Mouse (Mus musculus) G1E (cell line): ENCODE measurements around the gene Kctd20.

ENCODE experiments used
- CTCF ChIP-seq: IDR thresholded peaks from 2 replicates; pipeline ENCODE4 v1.5.1; 2012; ENCODE audit warnings: low read depth, low read length, inconsistent platforms, mixed read lengths
- GATA2 ChIP-seq: IDR thresholded peaks from 2 replicates; pipeline ENCODE4 v1.6.1; 2012; ENCODE audit warnings: low read depth, low read length, inconsistent platforms, borderline replicate concordance
- TAL1 ChIP-seq: conservative IDR thresholded peaks from 2 replicates; pipeline ENCODE4 v1.6.1; 2012; ENCODE audit warnings: low read depth, low read length, inconsistent platforms, mixed read lengths

DNA sequence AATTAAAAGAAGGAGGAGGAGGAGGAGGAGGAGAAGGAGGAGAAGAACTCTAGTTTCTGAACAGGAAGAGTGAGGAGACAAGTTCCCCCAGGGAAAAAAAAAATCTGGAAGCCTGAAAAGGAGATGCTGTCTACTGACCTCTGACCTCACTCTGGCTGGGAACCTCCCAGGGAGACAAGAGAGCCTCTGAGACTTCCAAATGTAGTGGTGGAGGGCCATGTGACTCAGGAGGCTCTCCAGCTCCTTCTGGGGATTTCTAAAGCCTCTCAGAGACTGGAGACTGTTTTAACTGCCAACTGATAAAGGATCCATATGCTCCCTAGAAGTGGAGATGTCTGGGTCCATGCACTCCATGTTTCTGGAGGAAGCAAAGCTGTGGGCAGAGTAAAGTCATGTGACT lies 62.5 kb downstream of the Kctd20 start:
- no peak for TF ChIP-seq CTCF
- no peak for TF ChIP-seq GATA2
- no peak for TF ChIP-seq TAL1
